Mouse (Mus musculus) fibroblast of lung, adult 2 months (primary cell): ENCODE data around the gene Ldlrad3.

Experiments
- DNase-seq: peaks from one replicate; pipeline ENCODE4 v3.0.0-alpha.2; 2011; ENCODE audit warnings: low read depth

The Ldlrad3 gene

DNA sequence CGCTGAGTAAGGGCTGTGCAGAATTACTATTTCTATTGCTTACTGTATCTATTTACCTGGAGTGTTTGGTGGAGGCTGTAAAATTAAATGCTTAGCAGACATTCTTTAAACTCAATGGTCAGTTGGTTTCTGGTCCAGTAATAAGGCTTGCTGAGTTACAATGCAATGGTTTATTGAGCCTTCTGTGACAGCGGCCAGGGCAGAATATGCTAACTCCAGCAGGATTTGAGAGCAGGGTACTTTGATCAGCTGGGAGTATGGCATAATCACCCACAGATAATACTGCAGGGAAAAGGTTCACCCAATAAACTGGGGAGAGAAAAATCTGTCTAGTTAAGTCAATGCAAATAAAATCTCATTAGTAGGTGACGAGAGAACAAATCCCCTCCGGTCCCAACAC is 220.2 kb downstream of the Ldlrad3 start:
- DNase-seq = no peak

DNA sequence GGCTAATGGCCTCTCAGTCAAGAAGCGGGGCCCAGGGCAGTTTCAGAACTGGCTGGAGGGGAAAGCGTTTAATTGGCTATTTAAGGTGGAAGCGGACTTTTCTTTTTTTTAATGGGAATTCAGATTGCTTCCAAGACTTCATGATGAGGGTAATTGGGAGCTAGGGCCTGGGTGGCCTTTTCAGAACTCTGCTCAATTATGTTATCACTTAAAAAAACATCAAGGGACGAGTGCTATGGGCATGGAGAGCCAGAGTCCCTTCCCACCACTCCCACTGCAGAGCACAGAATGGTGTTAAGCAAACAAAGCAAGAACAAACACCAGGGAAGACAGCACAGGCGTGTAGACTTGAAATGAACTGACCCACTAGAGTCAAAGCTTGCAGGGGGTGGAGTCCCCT is 220.7 kb downstream of the Ldlrad3 start:
- no peak for DNase-seq

DNA sequence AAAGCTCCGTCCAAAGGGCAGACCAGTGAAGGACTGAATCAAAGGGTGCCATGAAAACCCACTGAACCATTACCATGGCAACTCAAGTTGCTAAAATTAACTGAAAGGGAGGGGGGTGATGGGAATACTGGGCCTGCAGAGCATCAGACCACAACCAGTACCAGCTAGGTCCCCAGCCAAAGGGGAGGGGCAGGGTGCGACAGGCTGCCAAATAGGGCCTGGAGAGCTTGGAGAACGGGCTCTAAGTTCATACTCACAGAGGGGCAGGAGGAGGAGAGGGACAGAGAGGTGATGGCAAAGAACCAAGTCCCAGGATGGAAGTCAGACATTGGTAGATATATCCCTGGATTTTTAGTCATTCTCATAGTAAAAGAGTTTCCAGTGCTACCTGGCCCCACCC is 222.8 kb downstream of the Ldlrad3 start:
- DNase-seq = no peak

DNA sequence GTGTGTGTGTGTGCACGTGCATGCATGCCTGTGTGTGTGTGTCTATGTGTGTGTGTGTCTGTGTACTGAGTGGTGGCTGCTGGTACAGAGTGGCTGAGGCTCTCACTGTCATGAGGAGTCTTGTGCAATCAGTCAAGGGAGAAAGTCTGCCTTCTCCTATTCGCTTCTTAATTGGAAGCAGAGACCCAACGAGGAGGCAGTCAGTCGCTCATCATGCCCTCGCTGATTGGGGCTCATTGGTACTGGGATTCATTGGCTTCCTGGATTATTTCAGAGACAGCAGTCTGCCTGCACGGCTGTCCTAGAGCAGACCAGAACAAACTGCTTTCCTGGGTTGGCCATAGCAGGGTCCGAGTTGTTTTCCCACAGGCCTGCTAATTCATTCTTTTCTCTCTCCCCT is 223.8 kb downstream of the Ldlrad3 start:
- no peak for DNase-seq

DNA sequence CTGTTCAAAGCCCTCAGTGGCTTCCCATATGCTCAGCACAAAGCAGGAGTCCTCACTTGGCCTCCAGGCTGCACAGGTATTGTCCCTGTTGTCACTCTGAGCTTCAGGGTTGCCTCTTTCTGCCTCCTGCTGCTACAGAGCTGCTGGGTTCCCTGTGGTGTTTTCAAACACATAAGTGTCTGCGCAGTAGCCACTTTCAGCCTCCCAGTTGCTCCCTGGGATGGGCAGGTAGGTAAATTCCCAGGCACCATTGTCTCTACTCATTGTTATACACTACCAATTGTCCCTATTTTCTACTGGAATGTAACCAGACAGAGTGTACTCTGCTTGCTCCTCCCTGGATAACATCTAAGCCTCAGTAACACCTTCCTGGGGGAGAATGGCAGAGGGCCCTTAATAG is 224.8 kb downstream of the Ldlrad3 start:
- no peak for DNase-seq

DNA sequence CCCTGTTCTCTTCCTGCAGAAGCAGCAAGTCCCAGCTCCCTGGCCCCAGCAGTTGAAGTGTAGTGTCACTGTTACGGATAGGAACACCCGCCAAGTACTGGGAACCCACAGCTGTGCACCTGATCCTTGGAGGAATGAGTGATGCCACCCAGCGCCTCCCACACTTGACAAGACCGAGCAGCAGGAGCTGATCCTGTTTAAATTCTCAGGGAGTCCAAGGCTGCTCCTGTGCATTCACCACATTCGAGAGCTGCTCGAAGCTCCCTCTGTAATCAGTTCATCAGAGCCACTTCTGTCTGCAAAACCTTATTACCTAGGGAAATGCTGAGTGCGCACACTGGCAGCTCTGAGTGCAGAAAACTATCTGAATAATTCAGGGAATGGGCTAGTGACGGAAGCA is 225.5 kb downstream of the Ldlrad3 start:
- no peak for DNase-seq

DNA sequence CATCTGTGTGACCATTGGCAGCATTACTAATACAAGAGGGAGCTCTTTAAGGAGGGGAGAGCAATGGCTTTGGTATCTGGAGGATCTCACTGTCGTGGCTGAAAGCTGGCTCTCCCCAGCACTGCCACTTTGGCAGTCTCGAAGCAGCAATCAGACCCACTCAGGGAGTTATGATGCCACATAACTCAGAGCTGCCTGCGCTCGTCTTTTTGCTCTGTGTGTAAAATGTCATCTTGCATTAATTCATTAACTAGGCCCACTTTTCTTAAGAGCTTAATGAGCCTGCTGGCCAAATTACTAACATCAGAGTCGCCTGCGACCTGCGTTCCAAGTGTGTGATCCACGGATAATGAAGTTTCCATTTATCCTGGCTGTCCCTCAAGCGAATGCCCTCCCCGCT is 230.1 kb downstream of the Ldlrad3 start:
- DNase-seq = no peak

DNA sequence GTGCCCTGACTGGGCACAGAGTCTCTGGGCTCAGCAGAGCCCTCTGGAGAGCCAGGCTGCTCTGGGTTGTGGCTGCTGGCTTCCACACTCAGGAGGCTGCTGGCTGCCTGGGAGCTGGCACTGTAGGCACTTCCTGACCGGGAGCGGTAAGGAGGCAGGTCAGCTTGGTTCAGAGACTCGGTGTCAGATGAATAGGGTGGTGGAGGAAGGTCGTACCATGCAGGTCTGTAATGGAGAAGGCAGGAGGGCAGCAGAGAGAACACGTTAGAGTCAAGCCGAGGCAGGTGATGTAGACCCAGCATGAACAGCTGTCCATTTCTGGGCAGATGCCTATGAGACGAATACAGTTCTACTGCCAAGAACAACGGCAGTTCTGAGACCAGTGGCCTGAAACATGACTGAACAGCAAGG is 233.2 kb downstream of the Ldlrad3 start:
- peak; percentile 13 for DNase-seq

DNA sequence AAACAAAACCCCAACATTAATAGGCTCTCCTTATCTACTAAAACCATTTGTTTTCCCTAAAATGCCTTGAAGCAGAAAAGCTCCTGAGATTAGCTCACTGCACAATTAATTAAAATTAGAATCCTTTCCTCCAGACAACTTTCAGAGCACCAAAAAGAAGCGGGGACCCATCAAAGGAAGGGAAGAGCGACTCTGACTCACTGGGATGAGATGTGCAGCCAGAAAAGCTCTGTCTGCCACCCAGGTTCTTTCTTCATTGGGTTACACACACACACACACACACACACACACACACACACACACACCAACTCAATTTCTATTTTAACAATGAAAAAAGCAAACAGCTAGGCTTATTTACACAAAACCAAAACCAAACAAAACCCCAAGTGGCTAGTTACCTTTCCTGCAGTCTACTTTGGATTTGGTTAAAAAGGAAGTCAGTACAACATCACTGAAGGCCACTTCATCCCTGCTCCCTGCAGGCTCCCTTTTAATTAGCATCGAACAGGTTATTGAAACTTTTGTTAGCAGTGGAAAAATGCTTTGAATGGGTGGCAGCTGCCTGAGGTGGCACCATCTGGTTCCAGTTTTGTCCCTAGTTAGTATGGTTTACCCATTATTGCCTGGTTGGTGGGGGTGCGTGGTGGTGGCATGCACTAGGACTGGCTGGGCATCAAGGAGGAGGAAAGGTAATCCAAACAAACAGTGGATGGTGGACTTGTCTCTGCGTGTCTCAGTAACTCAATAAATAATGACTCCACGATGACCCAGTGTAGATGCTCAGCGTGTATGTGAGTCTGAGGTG is 235.3 kb downstream of the Ldlrad3 start:
- no peak for DNase-seq

DNA sequence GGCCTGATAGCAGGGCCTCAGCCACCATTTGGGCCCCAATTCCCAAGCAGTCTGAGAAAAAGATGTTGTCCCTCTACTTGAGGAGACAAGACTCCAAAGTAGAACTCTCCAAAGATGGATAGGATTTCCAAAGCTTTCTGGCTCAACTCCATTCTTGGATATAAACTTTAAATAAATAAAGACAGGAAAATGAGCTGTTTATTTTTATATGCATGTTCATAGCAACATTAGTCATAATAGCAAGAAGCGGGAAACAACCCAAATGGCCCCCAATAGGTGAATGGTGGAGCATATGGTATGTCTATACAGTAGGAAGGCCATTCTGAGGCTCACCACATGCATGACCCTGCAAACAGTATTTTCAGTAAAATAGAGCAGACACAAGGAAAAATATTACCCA is 251.2 kb downstream of the Ldlrad3 start:
- no peak for DNase-seq

DNA sequence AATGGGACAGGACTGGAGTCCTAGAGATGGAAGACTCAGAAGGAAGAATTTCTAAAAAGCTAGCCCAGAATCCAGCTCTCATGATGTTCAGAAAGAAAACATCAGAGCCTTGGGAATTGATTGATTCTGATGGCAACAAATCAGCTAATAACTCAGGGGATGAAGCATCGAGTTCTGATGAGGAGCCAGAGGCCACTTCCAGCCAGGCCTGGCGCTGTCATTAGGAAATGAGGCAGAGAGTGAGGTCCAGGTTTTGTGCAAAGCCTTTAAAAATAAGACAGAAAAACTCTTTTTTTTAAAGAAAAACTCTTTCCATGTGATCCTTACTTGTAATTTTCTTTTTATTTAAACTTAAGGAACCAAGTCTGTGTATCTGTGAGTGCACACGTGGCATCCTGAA is 252.9 kb downstream of the Ldlrad3 start:
- no peak for DNase-seq

DNA sequence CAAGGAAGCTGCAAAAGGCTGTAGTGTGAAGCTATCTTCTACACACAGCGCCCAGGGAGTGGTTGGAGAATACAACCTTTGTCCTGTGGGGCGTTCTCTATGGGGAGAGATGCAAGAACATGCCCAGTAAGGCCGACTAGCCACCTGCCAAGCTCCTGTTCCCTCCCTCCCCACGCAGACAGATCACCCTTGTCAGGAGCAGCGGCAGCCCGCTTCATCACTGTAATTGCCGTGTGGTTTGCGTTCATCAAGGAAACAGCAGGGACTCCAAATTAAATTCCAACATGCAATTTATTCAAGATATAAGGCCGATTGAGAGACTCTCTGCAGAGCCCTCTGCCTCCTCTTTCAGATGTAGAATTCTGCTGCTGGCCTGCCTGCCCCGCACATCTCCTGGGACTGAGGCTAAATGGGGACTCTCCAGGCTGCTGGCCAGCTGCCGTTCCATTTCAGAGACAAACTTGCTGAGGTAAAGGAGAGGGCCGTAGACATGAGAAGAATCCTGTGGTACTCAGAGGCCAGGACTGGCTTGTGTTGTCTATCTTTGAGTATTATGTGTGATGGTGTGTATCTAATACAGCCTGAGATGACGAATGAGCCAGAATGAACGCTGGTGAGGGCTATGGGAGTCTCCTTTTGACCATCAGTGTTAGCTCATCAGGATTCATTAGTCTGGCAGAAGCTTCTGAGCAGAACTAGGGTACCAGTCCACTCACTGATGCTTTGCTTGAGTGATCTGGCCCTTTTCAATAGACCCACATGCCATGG is 253.8 kb downstream of the Ldlrad3 start:
- DNase-seq = no peak

DNA sequence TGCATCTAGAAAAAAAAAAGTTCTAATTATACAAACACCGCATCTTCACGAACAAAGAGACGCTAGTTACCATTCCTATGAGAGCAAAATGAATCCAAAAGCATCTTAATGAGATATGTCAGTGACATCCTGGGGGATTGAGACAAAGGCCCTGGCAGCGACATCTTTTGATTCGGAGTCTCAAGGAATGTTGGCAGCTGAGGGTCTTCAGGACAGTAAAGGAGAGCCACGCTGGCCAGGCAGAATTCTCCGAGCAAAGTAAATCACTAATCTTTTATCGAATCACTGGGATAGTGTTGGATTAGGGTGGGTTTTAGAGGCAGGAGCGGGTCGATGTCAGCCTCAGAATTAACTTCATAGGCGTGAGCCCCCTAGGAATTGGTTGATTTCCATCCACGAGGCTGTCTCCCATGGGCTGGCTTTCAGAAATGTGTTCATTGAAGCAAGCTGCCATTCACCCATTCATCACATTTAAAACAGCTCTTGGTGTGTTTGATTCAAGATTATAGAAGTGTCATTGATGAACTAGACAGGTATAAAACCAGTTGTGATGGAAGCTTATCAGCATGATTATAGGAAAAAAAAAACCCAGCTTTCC is 260.5 kb downstream of the Ldlrad3 start:
- DNase-seq = no peak

DNA sequence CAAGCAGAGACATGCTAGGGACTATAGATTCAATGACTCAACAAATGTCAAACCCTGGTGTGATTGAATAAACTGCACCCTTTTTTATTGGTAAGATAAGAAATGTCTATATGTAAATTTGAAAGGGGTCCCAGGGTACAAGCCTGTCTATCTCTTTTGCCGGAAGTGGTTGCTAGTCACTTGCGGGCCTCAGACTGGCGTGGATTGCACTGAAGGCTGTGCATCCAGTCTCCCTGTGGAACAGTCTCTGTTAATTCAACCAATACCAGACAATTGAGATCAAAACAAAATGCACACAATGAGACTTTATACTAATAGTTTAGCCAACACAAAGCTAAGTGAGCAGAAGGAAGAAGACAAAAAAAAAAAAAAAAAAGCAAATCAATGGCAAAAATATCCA is 261.0 kb downstream of the Ldlrad3 start:
- DNase-seq = no peak

DNA sequence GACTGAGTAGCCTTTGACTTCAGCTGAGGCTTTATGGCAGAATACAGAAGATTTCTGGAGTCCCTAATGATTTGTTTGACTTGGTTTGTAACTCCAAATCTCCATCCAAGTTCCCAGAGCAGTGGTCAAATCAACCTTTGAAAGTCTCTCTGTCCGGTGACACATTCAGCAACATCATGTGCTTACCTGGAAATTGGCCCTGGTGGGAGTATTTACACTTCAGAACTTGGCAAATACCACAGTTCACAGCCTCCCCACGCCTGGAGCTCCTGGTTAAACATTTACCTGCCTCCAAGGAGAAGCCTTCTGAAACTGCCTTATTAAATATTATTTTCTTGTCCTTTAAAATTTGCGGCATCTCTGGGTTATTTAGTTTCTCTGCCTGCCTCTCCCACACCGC is 263.0 kb downstream of the Ldlrad3 start:
- peak; percentile 16 for DNase-seq

DNA sequence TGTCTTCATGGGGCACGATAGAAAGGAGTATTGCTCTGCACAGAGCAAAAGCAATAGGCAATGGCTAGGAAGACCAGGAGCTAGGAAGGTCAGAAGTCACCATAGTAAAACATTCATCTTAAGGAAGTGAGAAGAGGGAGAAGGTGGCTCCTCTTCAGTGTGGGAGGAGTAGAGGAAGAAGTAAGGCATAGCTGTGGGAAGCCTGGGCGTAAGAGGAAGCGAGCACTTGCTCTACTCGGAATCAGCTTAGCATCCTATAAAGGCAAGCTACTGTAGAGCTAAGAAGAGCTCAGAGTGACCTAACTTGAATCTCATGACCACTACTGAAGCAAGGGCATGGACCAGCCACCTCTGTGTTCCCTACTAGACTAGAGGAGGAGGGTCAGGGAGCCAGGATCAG is 263.9 kb downstream of the Ldlrad3 start:
- DNase-seq = no peak

DNA sequence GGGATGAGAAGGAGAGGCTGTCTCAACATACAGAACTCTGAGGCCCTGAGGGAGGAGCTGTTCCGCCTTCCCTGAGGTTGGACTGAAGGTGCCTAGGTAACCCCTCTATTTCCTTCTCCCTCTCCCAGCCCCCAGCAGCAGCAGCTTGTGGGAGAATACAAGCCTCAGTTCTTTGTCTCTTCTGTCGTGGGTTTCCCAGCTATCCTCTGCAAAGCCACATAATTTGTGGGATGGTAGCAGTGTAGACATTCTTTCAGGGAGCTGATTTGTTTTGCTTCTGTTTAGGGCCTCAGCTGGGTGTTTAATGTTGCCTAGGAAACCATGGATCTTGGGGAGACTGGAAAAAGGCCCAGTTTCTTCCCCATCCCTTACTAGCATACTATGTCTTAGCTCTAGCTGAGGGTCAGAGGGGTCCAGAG is 266.0 kb downstream of the Ldlrad3 start:
- DNase-seq = no peak

DNA sequence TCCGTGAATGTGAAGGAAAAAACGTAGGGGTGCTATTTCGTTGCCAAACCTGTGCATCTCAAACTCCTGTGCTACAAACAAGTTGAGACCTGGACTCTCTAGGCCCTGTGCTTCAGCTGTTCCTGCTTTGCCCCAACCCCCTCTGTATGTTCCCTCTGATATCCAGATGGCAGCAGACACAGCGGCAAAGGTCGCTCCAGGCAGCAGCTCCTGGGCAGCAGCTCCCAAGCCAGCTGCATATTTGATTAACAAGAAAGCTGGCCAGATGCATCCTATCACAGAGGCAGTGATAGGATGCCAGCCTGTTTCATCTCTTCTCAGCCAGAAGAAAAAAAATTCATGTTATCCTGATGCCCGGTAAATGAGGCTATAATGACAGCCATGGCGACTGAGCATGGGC is 267.7 kb downstream of the Ldlrad3 start:
- DNase-seq = no peak

DNA sequence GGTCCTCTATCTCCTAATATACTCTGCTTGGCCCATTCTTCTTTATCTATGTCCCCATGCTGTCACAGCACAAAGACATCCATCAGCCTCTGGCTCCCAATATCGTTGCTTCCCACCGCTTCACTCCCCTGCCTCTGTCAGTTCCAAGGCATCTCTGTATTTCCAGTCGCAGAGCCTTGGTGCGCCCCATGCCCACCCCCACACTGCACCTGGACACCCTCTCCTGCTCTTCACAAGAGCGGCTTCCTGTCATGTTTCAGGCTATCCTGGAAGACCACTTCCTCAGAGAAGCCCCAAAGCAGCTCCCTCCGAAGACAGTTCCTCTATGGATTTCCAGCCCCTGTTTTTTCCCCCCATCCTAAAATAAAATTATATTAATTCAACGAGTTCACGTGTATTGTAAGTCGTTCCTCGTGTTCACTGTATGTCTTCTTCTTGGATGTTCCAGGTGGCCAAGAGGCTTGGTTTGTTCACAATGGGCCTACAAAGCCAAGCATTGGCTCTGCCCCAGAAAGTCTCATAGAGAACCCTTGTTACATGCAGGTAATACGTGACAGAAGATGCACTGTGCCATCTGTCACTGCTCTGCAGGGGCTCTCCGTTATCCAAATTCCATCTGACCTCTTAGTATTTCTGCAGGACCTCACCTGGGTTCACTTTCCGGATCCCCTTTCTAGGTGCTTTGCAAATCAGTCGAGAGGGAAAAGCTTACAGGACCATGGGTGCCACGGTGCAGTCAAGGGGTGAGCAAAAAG is 276.7 kb downstream of the Ldlrad3 start:
- no peak for DNase-seq

DNA sequence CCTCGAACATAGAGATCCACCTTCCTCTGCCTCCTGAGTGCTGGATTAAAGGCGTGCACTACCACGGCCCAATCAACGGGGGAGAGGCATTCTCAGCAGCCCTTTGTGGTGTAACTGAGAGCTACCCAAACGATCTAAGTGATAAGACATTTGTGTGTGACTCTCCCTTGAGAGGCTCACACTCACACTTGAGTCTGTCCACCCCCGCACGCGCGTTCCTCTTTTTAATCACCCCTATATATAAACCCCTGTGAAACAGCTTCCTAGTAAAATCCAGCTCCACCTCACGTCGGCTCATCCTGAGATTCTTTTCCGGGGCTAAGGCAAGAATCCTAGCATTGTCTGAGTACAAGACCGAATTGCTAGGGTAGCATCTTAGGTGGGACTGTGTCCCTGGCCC is 277.4 kb downstream of the Ldlrad3 start:
- DNase-seq = no peak

DNA sequence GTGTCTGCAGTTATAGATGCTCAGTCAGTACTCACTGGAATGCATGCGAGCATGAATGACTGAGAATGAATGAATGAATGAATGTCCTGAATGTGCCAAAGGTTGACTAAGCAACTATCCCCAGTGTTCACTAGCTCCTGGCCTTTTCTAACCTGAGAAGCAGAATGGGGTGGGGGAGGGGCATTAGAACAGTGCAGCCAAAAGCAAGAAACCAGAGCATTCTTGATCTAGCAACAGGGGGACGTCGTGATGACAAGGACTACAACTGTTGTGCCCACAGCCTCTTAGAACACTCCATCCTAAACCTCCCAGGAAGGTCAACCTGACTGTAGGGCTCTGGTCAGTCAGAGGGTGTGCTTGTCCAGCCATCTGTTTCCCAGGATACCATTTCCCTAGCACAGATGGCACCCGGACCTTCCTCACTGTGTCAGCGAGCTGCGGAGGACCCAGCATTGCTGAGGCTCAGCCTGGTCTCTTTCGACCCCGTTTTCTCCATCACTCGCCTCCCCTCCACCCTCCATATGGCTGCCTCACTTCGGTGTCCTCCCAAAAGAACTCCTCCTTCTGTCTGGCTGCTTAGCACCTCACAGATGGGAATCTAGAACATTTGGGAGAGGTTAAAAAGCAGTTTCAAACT is 278.7 kb downstream of the Ldlrad3 start:
- no peak for DNase-seq

DNA sequence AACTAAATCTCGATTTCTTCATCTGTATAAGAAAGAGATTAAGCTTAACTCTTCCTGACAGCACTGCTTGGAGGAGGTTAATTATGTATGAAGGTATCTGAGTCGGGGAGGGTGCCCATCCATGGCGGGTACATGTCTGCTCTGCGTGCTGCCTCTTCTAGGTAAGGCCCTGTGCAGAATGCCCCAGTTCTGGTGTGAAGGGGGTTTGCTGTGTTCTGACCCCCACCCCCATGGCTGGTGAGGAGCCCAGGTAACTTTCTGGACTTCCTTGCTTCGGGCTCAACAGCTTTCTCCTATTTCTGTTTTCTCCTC is 279.9 kb downstream of the Ldlrad3 start:
- no peak for DNase-seq
